ENCODE assay signal across 9 mouse cellular contexts in genomic region chr19:10277331-10277730, GRCm38 (mm10). TPM values are rescaled to one million over a fixed set of nuclear protein-coding genes. Genes with fewer than 3 reads are reported as not detected.
DNase-seq lines count a peak whose midpoint lies in the region; ATAC-seq and TF ChIP-seq lines count a peak whose summit lies in the region.
"Had no signal": no experiment of that assay in that cellular context is flagged by ENCODE, and none has a peak within 500 bp of the region (broad histone marks: within the 10 kb centered on the region; RNA-seq: fewer than 3 reads in every experiment).

No protein-coding gene starts in this region.

- TF ChIP-seq CTCF in left cerebral cortex, adult 2 months (IDR thresholded peaks at IDR 0.05): no peak

- H3K4me3 ChIP-seq in left cerebral cortex, adult 2 months: no peak overlapping the region
- no peak overlapping the region for H3K4me3 ChIP-seq in hindbrain, embryonic 14.5 days (replicated peaks; ENCODE audit: low read length)
- no peak overlapping the region for H3K4me3 ChIP-seq in limb, embryonic 11.5 days (ENCODE audit: low read depth, low read length)
- H3K4me3 ChIP-seq in stomach, embryonic 14.5 days (ENCODE audit: low read depth, low read length): no peak overlapping the region

- intact Hi-C loops in left cerebral cortex, adult 2 months (cut with DNase I): no loop called here

- peaks cover 64% of the 10 kb centered on the region for H3K27me3 ChIP-seq in hindbrain, embryonic 14.5 days (ENCODE audit: control insufficient read depth, insufficient read depth, low read length)
- H3K27me3 ChIP-seq in limb, embryonic 11.5 days (ENCODE audit: control insufficient read depth, insufficient read depth, low read length): 0 out of 2 replicates have a peak, but pooled peaks cover 2% of the 10 kb centered on the region
- no peaks in the 10 kb centered on the region for H3K27me3 ChIP-seq in stomach, embryonic 14.5 days (ENCODE audit: control insufficient read depth, insufficient read depth, low read length)
- H3K27me3 ChIP-seq: Patski had no signal

- H3K4me2 ChIP-seq in hindbrain, embryonic 14.5 days (replicated peaks): 0 out of 2 replicates have a peak overlapping the region, but pooled peaks have one; percentile 9
- H3K4me2 ChIP-seq in limb, embryonic 11.5 days (ENCODE audit: low read depth, severe bottlenecking): peak overlapping the region; percentile 19; the same call in 1 of the 2 replicates
- peak overlapping the region; percentile 26; the same call in 1 of the 2 replicates for H3K4me2 ChIP-seq in stomach, embryonic 14.5 days (replicated peaks; ENCODE audit: low read depth, low read length)

- no peaks in the 10 kb centered on the region for H3K36me3 ChIP-seq in hindbrain, embryonic 14.5 days (replicated peaks; ENCODE audit: control insufficient read depth, insufficient read depth)
- H3K36me3 ChIP-seq in limb, embryonic 11.5 days (ENCODE audit: control insufficient read depth, insufficient read depth, low read length): no peaks in the 10 kb centered on the region
- no peaks in the 10 kb centered on the region for H3K36me3 ChIP-seq in stomach, embryonic 14.5 days (ENCODE audit: control insufficient read depth, insufficient read depth, low read length)

- peak overlapping the region; percentile 80 for H3K27ac ChIP-seq in left cerebral cortex, adult 2 months
- peak overlapping the region; percentile 32; the same call in 1 of the 2 replicates for H3K27ac ChIP-seq in hindbrain, embryonic 14.5 days
- no peak overlapping the region for H3K27ac ChIP-seq in limb, embryonic 11.5 days (replicated peaks; ENCODE audit: low read depth, low read length)
- H3K27ac ChIP-seq in stomach, embryonic 14.5 days (ENCODE audit: low read length): peak overlapping the region; percentile 96

- no peak overlapping the region; the same call in 1 of the 2 replicates for H3K9ac ChIP-seq in hindbrain, embryonic 14.5 days
- no peak overlapping the region for H3K9ac ChIP-seq in limb, embryonic 11.5 days (ENCODE audit: low read length)
- H3K9ac ChIP-seq in stomach, embryonic 14.5 days (replicated peaks; ENCODE audit: low read depth, low read length): peak overlapping the region; percentile 18; the same call in 1 of the 2 replicates

- no peaks in the 10 kb centered on the region for H3K9me3 ChIP-seq in hindbrain, embryonic 14.5 days (ENCODE audit: control insufficient read depth, low read length)
- no peaks in the 10 kb centered on the region for H3K9me3 ChIP-seq in limb, embryonic 11.5 days (ENCODE audit: control insufficient read depth, low read length)
- H3K9me3 ChIP-seq in stomach, embryonic 14.5 days (ENCODE audit: control insufficient read depth, low read depth, low read length): no peaks in the 10 kb centered on the region

- H3K4me1 ChIP-seq in hindbrain, embryonic 14.5 days (replicated peaks; ENCODE audit: control insufficient read depth, insufficient read depth, low read length): peaks cover 28% of the 10 kb centered on the region
- H3K4me1 ChIP-seq in limb, embryonic 11.5 days (ENCODE audit: control insufficient read depth, insufficient read depth, low read length): peaks cover 45% of the 10 kb centered on the region
- peaks cover 45% of the 10 kb centered on the region for H3K4me1 ChIP-seq in stomach, embryonic 14.5 days (ENCODE audit: control insufficient read depth, insufficient read depth, low read length)

- no peak; the same call in 1 of the 2 replicates for ATAC-seq in hindbrain, embryonic 14.5 days (ENCODE audit: low FRiP score)
- ATAC-seq in limb, embryonic 11.5 days (ENCODE audit: insufficient number of reproducible peaks, low FRiP score, low TSS enrichment, low read depth): no peak
- ATAC-seq in stomach, embryonic 14.5 days (ENCODE audit: insufficient number of reproducible peaks, insufficient read depth, low FRiP score, low read depth): peak; percentile 48; the same call in 1 of the 2 replicates
- ATAC-seq: Patski had no signal

- WGBS in hindbrain, embryonic 14.5 days: 4% methylated on average over 17 of the region's 17 CpGs
- WGBS in limb, embryonic 11.5 days: 2% methylated on average over 17 of the region's 17 CpGs
- 14% methylated on average over 17 of the region's 17 CpGs for WGBS in stomach, embryonic 14.5 days

- no peak for DNase-seq in left cerebral cortex, adult 2 months (ENCODE audit: extremely low spot score in 1 of 2, low spot score in 2 of 2)
- no peak for DNase-seq in left cerebral cortex, adult 8-10 months (ENCODE audit: low spot score in 2 of 2)
- DNase-seq in cerebellum, adult 9-10 months: peak; percentile 52
- DNase-seq in hindbrain, embryonic 14.5 days (ENCODE audit: low spot score): peak; percentile 56
- peak; percentile 52 for DNase-seq in limb, embryonic 11.5 days (ENCODE audit: low spot score)
- DNase-seq in gastrocnemius, postnatal 4 days (ENCODE audit: low spot score in 2 of 2): no peak
- no peak for DNase-seq in left cerebral cortex, adult 11 months (ENCODE audit: low spot score)

RNA-seq across cellular contexts. Expression of gene Dagla, which starts 27.3 kb away (rescaled TPM):
- 10 to 100 TPM; 93.7 to 95.4 TPM for total RNA-seq in left cerebral cortex, adult 2 months (2021)
- total RNA-seq in left cerebral cortex, adult 8-10 months (2022): 10 to 100 TPM; 72.6 to 77.7 (median 74.9) TPM
- 9.9 and 10.2 TPM in 2 replicates for polyA plus RNA-seq in hindbrain, embryonic 14.5 days (2014; fragmentation: Nextera tagmentation; extraction: Ambion mirVana)
- 1.3 and 1.4 TPM in 2 replicates for polyA plus RNA-seq in limb, embryonic 11.5 days (2014; fragmentation: Nextera tagmentation; extraction: Ambion mirVana)
- 2.9 and 3.5 TPM in 2 replicates for polyA plus RNA-seq in stomach, embryonic 14.5 days (2014; fragmentation: Nextera tagmentation; extraction: Ambion mirVana)
- total RNA-seq in gastrocnemius, postnatal 4 days (2021): 10 to 100 TPM in 1 of 2 experiments, 1 to 10 TPM in 1; 9.3 to 10.4 TPM

RNA-seq across cellular contexts. Expression of gene Myrf, which starts 36.8 kb away (rescaled TPM):
- total RNA-seq in left cerebral cortex, adult 2 months (2021): 10 to 100 TPM; 14.0 to 15.3 TPM
- total RNA-seq in left cerebral cortex, adult 8-10 months (2022): 10 to 100 TPM; 28.7 to 33.3 (median 29.0) TPM
- polyA plus RNA-seq in hindbrain, embryonic 14.5 days (2014; fragmentation: Nextera tagmentation; extraction: Ambion mirVana): 1.1 and 1.3 TPM in 2 replicates
- 4.4 and 4.6 TPM in 2 replicates for polyA plus RNA-seq in limb, embryonic 11.5 days (2014; fragmentation: Nextera tagmentation; extraction: Ambion mirVana)
- 27.6 and 28.4 TPM in 2 replicates for polyA plus RNA-seq in stomach, embryonic 14.5 days (2014; fragmentation: Nextera tagmentation; extraction: Ambion mirVana)
- total RNA-seq in gastrocnemius, postnatal 4 days (2021): under 1 TPM; 0.26 to 0.39 TPM

Comparison
In these comparisons a context has a peak if more than half of its experiments do, and no peak if none do; other contexts are left out.
1. DNase-seq: peak in cerebellum, adult 9-10 months (single experiment), hindbrain, embryonic 14.5 days (single experiment) and limb, embryonic 11.5 days (single experiment); none in left cerebral cortex, adult 2 months (0 of 2), left cerebral cortex, adult 8-10 months (0 of 2), gastrocnemius, postnatal 4 days (0 of 2) and left cerebral cortex, adult 11 months (single experiment).
2. RNA of gene Dagla, which starts 27.3 kb away (total RNA-seq): 93.7 to 95.4 TPM in left cerebral cortex, adult 2 months and 72.6 to 77.7 TPM in left cerebral cortex, adult 8-10 months; 9.3 to 10.4 TPM in gastrocnemius, postnatal 4 days; every median in the first group is over 4 times any median in the second.
3. RNA of gene Myrf, which starts 36.8 kb away (total RNA-seq): 28.7 to 33.3 TPM in left cerebral cortex, adult 8-10 months and 14.0 to 15.3 TPM in left cerebral cortex, adult 2 months; 0.26 to 0.39 TPM in gastrocnemius, postnatal 4 days; every median in the first group is over 10 times any median in the second.
4. Peak in every context shown above with its lines, with median percentiles within 50 percentile points of each other: H3K4me2 ChIP-seq.